Mouse (Mus musculus) liver, embryonic 14.5 days (tissue): ENCODE measurements around the gene Pcolce2.

Experiments used
- CTCF ChIP-seq: IDR thresholded peaks from 2 replicates; pipeline ENCODE4 v1.5.1; 2016; ENCODE audit warnings: antibody characterized with exemption, low read depth, control low read depth
- EP300 ChIP-seq: IDR thresholded peaks from 2 replicates; pipeline ENCODE4 v1.6.1; 2016; ENCODE audit warnings: antibody characterized with exemption, low read depth

DNA sequence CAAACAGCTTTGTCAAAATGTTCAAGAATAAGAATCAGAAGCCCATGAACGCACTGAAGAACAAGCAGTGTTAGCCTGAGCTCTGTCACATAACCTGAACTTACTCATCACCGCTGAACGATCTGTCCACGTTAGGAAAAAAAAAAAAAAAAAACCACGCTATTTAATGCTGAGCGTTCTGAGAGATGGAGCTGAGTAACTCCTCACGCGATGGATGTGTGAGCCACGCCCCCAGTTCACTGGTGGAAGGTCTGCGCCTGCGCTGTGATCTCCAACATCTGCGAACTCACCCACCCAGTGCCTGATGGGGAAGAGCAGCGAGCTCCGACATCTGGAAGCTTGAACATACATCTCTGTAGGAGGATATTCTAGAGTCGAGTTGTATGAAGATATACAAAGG, 57.6 kb downstream of the Pcolce2 start:
- no peak for TF ChIP-seq CTCF
- TF ChIP-seq EP300: no peak
